Mouse (Mus musculus) natural killer cell, adult 2 months (primary cell): Measurements from ENCODE around the gene Slc17a7.
"Not testable (repeated sequence)": the region's sequence is repeated elsewhere in the genome, so short reads cannot be mapped to it uniquely, and the experiment has no call there.

Experiments
- DNase-seq, 2 experiments: peaks; one replicate each; pipeline ENCODE4 v3.0.0; 2022; ENCODE audit warnings: low spot score in 2 of 2

Slc17a7 gene

GRCm38 (mm10) chr7:45133446-45134159 is 30.1 kb upstream of the Slc17a7 start:
- DNase-seq: no peak

GRCm38 (mm10) chr7:45134544-45135026 is 29.2 kb upstream of the Slc17a7 start:
- DNase-seq: peak; percentile 48 to 50

- DNase-seq: no peak
Observed at GRCm38 (mm10) chr7:45135370-45135769, 28.4 kb upstream of the Slc17a7 start.

- DNase-seq: peak; percentile 90
Observed at GRCm38 (mm10) chr7:45135993-45136567, 27.7 kb upstream of the Slc17a7 start, which contains the start of the genes Gm45713 and Flt3l. Gm45713 (minus strand) TSS chr7:45136231. Flt3l (minus strand) TSS chr7:45136432.

- DNase-seq: no peak
Observed at GRCm38 (mm10) chr7:45137171-45138006, 26.4 kb upstream of the Slc17a7 start.

- DNase-seq: no peak
Observed at GRCm38 (mm10) chr7:45138403-45138802, 25.3 kb upstream of the Slc17a7 start.

DNA sequence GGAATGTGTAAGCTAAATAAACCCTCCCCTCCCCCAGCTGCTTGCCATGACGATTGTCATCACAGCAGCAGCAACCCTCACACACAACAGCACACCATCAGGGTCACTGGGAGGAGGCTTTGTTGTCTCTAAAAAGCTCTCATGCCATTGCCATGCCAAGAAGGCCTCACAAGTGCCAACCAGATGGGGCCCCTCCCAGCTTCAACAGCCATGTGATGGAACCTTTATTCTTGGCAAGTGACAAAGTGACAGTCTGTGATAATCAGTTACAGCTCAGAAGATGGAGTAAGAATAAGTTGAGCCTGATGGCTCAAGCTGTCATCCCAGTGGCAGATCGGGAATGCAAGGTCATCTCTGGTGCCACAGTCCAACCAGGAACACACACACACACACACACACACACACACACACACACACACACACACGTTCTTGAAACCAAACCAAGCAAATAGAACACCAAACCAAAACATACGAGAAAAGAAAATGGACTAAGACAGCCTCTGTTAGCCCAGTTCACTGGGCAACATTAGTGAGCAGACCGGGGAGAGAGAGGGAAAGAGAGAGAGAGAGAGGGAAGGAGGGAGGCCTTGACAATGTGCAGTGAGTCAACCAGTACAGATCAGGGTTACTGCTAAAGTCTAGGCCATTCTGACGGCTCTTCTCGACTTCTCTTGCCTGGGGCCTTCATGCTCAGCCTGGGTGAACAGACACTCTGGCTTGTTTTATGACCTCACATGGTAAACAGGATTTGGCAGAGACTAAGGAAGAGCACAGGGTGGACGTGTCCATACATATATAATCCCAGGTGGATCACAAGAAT is 23.6 kb upstream of the Slc17a7 start:
- DNase-seq: no peak

DNA sequence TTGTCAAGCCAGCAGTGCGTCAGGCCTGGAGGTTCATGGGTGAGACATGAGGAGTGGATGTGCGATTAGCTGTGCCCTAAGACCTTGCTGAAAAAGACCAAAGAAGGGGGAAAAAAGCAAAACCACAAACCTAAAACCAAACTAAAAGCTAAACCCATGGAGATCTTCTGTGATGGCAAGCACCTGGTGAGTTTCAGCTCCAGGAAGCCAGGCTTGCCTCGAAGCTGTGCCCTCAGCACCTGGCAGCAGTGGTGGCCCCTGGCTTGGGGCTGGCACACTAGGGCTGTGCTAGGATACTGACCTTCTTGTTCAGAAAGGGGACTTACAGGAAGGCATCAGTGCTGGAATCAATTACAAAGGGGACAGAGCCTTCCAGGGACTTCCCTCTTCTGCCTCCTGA is 22.4 kb upstream of the Slc17a7 start:
- DNase-seq: no peak

DNA sequence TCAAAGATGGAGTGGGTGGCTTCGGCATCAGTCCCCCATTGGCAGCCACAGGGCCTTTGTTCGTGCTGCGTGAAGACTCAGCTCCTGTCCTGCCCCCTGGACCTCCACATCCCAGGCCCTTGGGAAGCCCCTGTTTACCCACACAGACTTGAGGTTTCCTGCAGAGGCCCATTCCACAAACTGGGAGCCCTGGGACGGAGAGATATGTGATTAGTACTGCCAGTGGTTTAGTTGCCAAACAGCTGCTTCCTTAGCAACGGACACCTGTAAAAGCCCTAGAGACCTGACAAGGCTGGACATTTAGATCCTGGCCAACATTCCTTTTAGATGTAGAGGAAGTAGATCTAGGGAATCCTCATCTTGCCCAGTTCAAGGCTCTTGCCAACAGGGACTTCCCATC is 21.8 kb upstream of the Slc17a7 start:
- DNase-seq: no peak

- no peak for DNase-seq
Observed at GRCm38 (mm10) chr7:45144368-45145174, 19.2 kb upstream of the Slc17a7 start.

- DNase-seq: no peak
Observed at GRCm38 (mm10) chr7:45145460-45145859, 18.3 kb upstream of the Slc17a7 start.

DNA sequence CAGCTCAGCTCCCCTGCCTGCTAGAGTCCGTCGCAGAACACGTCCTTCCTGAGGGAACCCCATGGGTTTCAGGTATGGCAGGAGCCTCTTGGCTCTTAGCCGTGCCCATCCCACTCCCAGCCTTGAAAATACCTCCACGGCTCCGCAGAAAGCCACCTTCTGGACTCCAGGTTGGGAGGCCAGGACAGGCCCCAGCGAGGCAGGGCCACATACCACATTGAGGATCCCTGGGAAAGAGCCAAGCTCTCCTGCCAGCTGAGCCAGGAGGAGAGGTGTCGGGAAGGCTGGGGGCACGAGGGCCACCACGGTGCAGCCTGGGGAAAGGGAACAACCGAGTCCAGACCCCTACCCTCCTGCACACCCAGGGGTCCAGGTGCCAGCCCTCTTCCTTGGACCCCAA is 16.5 kb upstream of the Slc17a7 start:
- no peak for DNase-seq

DNA sequence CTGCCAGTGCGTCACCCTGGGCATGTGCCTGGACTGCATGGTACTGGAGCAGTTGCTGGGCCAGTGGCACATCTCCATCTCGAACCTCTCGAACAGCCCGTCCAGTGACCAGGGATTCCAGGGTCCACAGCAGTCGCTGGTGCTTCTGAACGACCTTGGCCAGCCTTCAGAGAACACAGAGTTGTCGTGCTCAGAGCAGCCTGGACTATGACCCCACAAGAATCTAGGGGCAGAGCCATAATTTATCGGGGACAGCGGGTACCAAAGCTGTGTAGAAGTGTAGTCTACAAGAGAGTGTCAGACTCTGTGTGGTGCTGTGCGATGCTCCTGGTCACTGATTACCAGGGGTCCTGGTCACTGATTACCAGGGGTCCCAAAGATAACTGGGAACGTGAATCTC is 15.8 kb upstream of the Slc17a7 start:
- no peak for DNase-seq

DNA sequence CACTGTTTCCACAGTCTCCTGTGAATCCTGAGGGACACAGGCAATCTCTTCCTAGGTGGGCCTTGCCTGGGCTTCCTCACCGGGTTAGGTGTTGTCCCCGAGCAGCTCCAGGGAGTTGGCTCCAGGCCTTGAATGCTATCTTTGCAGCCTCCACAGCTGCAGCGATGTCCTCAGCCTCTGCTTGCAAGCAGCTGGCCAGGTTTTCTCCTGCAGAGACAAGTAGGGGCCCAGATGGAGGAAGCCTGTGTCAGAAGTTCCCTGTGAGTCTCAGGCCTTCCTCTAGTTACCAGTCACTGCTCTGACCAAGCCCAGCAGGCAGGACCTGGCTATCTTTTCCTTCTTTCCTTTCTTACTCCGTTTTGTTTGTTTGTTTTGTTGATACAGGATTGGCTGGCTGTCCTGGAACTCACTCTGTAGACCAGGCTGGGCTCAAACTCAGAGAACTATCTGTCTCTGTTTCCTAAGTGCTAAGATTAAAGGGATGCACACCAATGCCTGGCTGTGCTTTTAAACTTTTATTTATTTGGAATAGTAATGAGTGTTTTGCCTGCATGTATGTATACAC is 15.1 kb upstream of the Slc17a7 start:
- DNase-seq: no peak

- no peak for DNase-seq
Observed at GRCm38 (mm10) chr7:45149545-45149944, 14.2 kb upstream of the Slc17a7 start.

DNA sequence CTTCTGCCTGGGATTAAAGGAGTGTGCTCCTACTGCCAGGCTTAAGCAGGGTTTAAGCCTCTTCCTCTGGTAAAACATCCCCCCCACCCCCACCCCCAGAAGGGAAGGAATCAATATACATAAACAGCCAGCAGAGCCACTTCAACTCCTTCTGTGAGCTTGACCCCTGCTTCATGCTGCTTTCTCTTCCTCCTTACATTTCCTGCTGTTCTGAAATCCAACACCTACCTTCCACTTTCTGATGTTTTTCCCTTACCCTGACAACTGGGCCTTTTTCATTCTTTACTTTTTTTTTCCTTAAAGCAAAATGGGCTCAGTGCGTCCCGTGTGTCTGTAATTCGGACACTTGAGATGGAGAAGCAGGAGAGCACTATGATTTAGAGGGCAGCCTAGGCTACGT is 13.4 kb upstream of the Slc17a7 start:
- DNase-seq: no peak

- DNase-seq: no peak
Observed at GRCm38 (mm10) chr7:45151303-45151702, 12.4 kb upstream of the Slc17a7 start.

GRCm38 (mm10) chr7:45153052-45153451 is 10.7 kb upstream of the Slc17a7 start:
- not testable (repeated sequence) for DNase-seq

DNA sequence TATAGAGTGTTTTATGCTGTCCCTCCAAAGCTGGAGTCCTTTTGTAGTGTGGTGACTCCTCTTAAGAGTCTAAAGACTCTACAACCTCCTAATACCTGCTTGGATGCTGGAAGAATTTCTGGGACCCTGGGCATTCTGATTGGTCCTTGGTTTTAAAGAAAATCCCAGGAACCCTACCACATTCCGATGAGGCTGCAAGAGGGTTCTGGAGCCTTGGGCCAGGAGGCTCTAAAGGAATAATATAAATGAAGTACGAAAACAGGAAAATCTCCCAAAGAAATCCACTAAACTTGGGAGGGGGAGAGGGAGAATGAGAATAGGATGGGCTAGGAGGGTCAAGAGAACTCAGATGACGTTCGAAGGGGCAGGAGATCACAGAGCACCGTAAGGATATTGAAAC is 10.2 kb upstream of the Slc17a7 start:
- DNase-seq: no peak
